Mouse (Mus musculus): ENCODE data around the gene Esrrb.

GRCm38 (mm10) chr12:86483413-86483841 is 122.5 kb downstream of the Esrrb start:
- no peak for TF ChIP-seq CTCF (IDR thresholded peaks at IDR 0.05)
- no peak for TF ChIP-seq POLR2A (IDR thresholded peaks at IDR 0.05; ENCODE audit: insufficient read depth, low read depth, low read length)
